Mouse (Mus musculus) ES-E14 (cell line): Measurements from ENCODE around the gene Cad. TPM values are rescaled to one million over a fixed set of nuclear protein-coding genes. Genes with fewer than 3 reads are reported as not detected.

Experiments
- DNase-seq: peaks from one replicate; pipeline ENCODE4 v3.0.0-alpha.2; 2013; ENCODE audit warnings: low read depth, low spot score
- H3K27ac ChIP-seq: 2 replicates; pipeline ENCODE4 v1.5.1; 2012; ENCODE audit warnings: low read depth, mild to moderate bottlenecking, low read length, moderate library complexity, mixed read lengths; ENCODE audit not compliant: poor library complexity, insufficient read depth, severe bottlenecking
- H3K36me3 ChIP-seq: 2 replicates; pipeline ENCODE4 v1.6.1; 2012; ENCODE audit warnings: mild to moderate bottlenecking, low read length, moderate library complexity, mixed read lengths; ENCODE audit not compliant: control insufficient read depth, poor library complexity, insufficient read depth, severe bottlenecking
- H3K4me1 ChIP-seq, 2 experiments: fragments of 150-350 bp in 1 of 2; sonication (generic) in 1 of 2; 2 replicates each; pipeline ENCODE4 v1.6.1; 2012; ENCODE audit warnings: low read length in 2 of 2, mild to moderate bottlenecking in 1 of 2, mixed read lengths in 1 of 2; ENCODE audit not compliant: control insufficient read depth in 2 of 2, insufficient read depth in 2 of 2, poor library complexity in 1 of 2
- H3K4me3 ChIP-seq, 2 experiments: fragments of 150-350 bp in 1 of 2; sonication (generic) in 1 of 2; 2 replicates each; pipeline ENCODE4 v1.5.1; 2012; ENCODE audit warnings: low read length in 2 of 2, low read depth in 1 of 2, mild to moderate bottlenecking in 1 of 2, mixed read lengths in 1 of 2; ENCODE audit not compliant: insufficient read depth in 1 of 2, poor library complexity in 1 of 2, severe bottlenecking in 1 of 2
- H3K9ac ChIP-seq: 2 replicates; pipeline ENCODE4 v1.6.1; 2012; ENCODE audit warnings: low read depth, mild to moderate bottlenecking, low read length, mixed read lengths; ENCODE audit not compliant: poor library complexity, insufficient read depth, severe bottlenecking
- H3K9me3 ChIP-seq: fragments of 150-350 bp; sonication (generic); 2 replicates; pipeline ENCODE4 v1.6.1; 2012; ENCODE audit warnings: low read depth, mild to moderate bottlenecking, low read length; ENCODE audit not compliant: control insufficient read depth, insufficient read depth
- CHD2 ChIP-seq: IDR thresholded peaks from 2 replicates; pipeline ENCODE4 v1.6.1; 2014; ENCODE audit warnings: mild to moderate bottlenecking, low read depth, low read length, inconsistent platforms
- HCFC1 ChIP-seq: IDR thresholded peaks from 2 replicates; pipeline ENCODE4 v1.6.1; 2012; ENCODE audit warnings: low read length, inconsistent platforms, borderline replicate concordance; ENCODE audit not compliant: insufficient read depth
- MAFK ChIP-seq: IDR thresholded peaks from 2 replicates; pipeline ENCODE4 v1.6.1; 2014; ENCODE audit warnings: mild to moderate bottlenecking, low read depth, low read length, inconsistent platforms; ENCODE audit not compliant: insufficient read depth
- ZC3H11A ChIP-seq: IDR thresholded peaks from 2 replicates; pipeline ENCODE4 v1.6.1; 2012; ENCODE audit warnings: low read depth, mild to moderate bottlenecking, inconsistent platforms, low read length, borderline replicate concordance
- ZNF384 ChIP-seq: IDR thresholded peaks from 2 replicates; pipeline ENCODE4 v1.6.1; 2012; ENCODE audit warnings: low read depth, low read length, inconsistent platforms
- in situ Hi-C, 2 experiments: fragments of 600-800 bp; cut with MboI; formaldehyde crosslinking; loops; one replicate each; pipeline ENCODE4 v1.15.1; 2025; ENCODE audit warnings: low sequenced_read_pairs in 2 of 2, inconsistent platforms in 1 of 2; ENCODE audit not compliant: unreplicated experiment in 2 of 2
- total RNA-seq: library from RNA; depleted of rRNA; stranded (reverse); fragments of 300-350 nt; gene quantifications from 2 replicates; pipeline ENCODE4 v1.2.3, GENCODE M21; 2012

Gene Cad
- total RNA-seq, 1 experiment: 154 TPM

GRCm38 (mm10) chr5:31022690-31023089 is 31.9 kb upstream of the Cad start:
- in situ Hi-C loops: no loop called here
- peaks cover 0 to 8% of the 10 kb centered on the region in 2 experiments; a peak in 2 of 4 replicates for H3K4me1 ChIP-seq
- H3K36me3 ChIP-seq: no peaks in the 10 kb centered on the region
- H3K9me3 ChIP-seq: no peaks in the 10 kb centered on the region
- no peak overlapping the region for H3K9ac ChIP-seq
- no peak overlapping the region for H3K4me3 ChIP-seq
- H3K27ac ChIP-seq: no peak overlapping the region
- no peak for DNase-seq
- TF ChIP-seq MAFK (no peak), ZC3H11A (no peak), HCFC1 (no peak), ZNF384 (no peak)

- in situ Hi-C loops: no loop called here
- Histone ChIP-seq H3K9ac (no peak overlapping the region), H3K4me3 (no peak overlapping the region), H3K36me3 (no peaks in the 10 kb centered on the region), H3K9me3 (no peaks in the 10 kb centered on the region), H3K4me1 (peaks cover 0 to 9% of the 10 kb centered on the region in 2 experiments; a peak in 2 of 4 replicates), H3K27ac (no peak overlapping the region)
- DNase-seq: peak; percentile 25
- no peak for TF ChIP-seq CHD2
- 0 out of 2 replicates have a peak, but pooled peaks have one; percentile 47 for TF ChIP-seq ZNF384
- TF ChIP-seq HCFC1: no peak
These were observed 31.3 kb upstream of the Cad start for GRCm38 (mm10) chr5:31023254-31023653.

GRCm38 (mm10) chr5:31024641-31025040 is 29.9 kb upstream of the Cad start:
- TF ChIP-seq ZNF384 (no peak), CHD2 (no peak), ZC3H11A (no peak), MAFK (no peak), HCFC1 (no peak)
- no peaks in the 10 kb centered on the region for H3K36me3 ChIP-seq
- no peak overlapping the region for H3K9ac ChIP-seq
- no peak for DNase-seq
- H3K4me1 ChIP-seq: peaks cover 0 to 10% of the 10 kb centered on the region in 2 experiments; a peak in 2 of 4 replicates
- H3K4me3 ChIP-seq: no peak overlapping the region
- in situ Hi-C loops: no loop called here
- no peak overlapping the region for H3K27ac ChIP-seq
- H3K9me3 ChIP-seq: no peaks in the 10 kb centered on the region

- no peak for TF ChIP-seq ZNF384
- no peak for TF ChIP-seq ZC3H11A
- no peak for TF ChIP-seq CHD2
- no peak for TF ChIP-seq MAFK
- no peak for TF ChIP-seq HCFC1
- no peaks in the 10 kb centered on the region for H3K9me3 ChIP-seq
- no peak overlapping the region for H3K9ac ChIP-seq
- H3K36me3 ChIP-seq: no peaks in the 10 kb centered on the region
- no peak overlapping the region for H3K27ac ChIP-seq
- H3K4me3 ChIP-seq: no peak overlapping the region
- no peak for DNase-seq
- peaks cover 0 to 4% of the 10 kb centered on the region in 2 experiments; a peak in 3 of 4 replicates for H3K4me1 ChIP-seq
- in situ Hi-C loops: no loop called here
These were observed 23.7 kb upstream of the Cad start for GRCm38 (mm10) chr5:31030926-31031325.

- Histone ChIP-seq H3K4me3 (no peak overlapping the region), H3K4me1 (peaks cover 0 to 4% of the 10 kb centered on the region in 2 experiments; a peak in 3 of 4 replicates), H3K9me3 (no peaks in the 10 kb centered on the region), H3K36me3 (no peaks in the 10 kb centered on the region; the same call in 1 of the 2 replicates), H3K27ac (no peak overlapping the region), H3K9ac (no peak overlapping the region)
- DNase-seq: no peak
- TF ChIP-seq CHD2: no peak
- TF ChIP-seq ZC3H11A: no peak
- TF ChIP-seq HCFC1: no peak
- no peak for TF ChIP-seq MAFK
- TF ChIP-seq ZNF384: no peak
- in situ Hi-C loops: no loop called here
These were observed 23.1 kb upstream of the Cad start for GRCm38 (mm10) chr5:31031508-31031907.
